In genomic region chr4:126017676-126018332, GRCm38 (mm10) we compare ENCODE assay signal across 18 mouse cellular contexts. TPM values are rescaled to one million over a fixed set of nuclear protein-coding genes. Genes with fewer than 3 reads are reported as not detected.
DNase-seq lines count a peak whose midpoint lies in the region; ATAC-seq lines count a peak whose summit lies in the region.
"Had no signal": no experiment of that assay in that cellular context is flagged by ENCODE, and none has a peak within 500 bp of the region (broad histone marks: within the 10 kb centered on the region; RNA-seq: fewer than 3 reads in every experiment).

No protein-coding gene starts in this region.

- no peak overlapping the region for H3K4me2 ChIP-seq in liver, embryonic 13.5 days
- no peak overlapping the region for H3K4me2 ChIP-seq in hindbrain, embryonic 16.5 days (ENCODE audit: low read length)
- H3K4me2 ChIP-seq: embryonic facial prominence, embryonic 12.5 days; midbrain, embryonic 15.5 days had no signal

- peak overlapping the region; percentile 13; the same call in 1 of the 2 replicates for H3K27ac ChIP-seq in liver, embryonic 13.5 days
- H3K27ac ChIP-seq in hindbrain, embryonic 16.5 days (ENCODE audit: low read depth, low read length): no peak overlapping the region
- H3K27ac ChIP-seq: embryonic facial prominence, embryonic 12.5 days; forebrain, embryonic 10.5 days; hindbrain, postnatal 0 days; midbrain, embryonic 15.5 days had no signal

- H3K4me3 ChIP-seq in liver, embryonic 13.5 days (replicated peaks): no peak overlapping the region
- no peak overlapping the region for H3K4me3 ChIP-seq in hindbrain, embryonic 16.5 days (ENCODE audit: low read length)
- H3K4me3 ChIP-seq: embryonic facial prominence, embryonic 12.5 days; forebrain, embryonic 10.5 days; midbrain, embryonic 15.5 days had no signal

- peak; percentile 37 to 74 for DNase-seq in spleen, postnatal 4 days (ENCODE audit: low spot score in 2 of 2)
- DNase-seq in spleen, adult 18-20 months: no peak
- DNase-seq in liver, embryonic 13.5 days: no peak
- peak; percentile 72 for DNase-seq in lung, postnatal 36 days
- no peak for DNase-seq in kidney, postnatal 14 days
- DNase-seq in cerebellum, postnatal 14 days: no peak
- DNase-seq: cerebellum, postnatal 36 days; heart, adult 18-20 months; heart, postnatal 10 days; kidney, adult 9 months; left cerebral cortex, postnatal 4 days; right cerebral cortex, adult 18-20 months had no signal

- H3K27me3 ChIP-seq in liver, embryonic 13.5 days: no peaks in the 10 kb centered on the region
- H3K27me3 ChIP-seq in hindbrain, embryonic 16.5 days (replicated peaks; ENCODE audit: control insufficient read depth, insufficient read depth, low read length): no peaks in the 10 kb centered on the region
- H3K27me3 ChIP-seq: embryonic facial prominence, embryonic 12.5 days; midbrain, embryonic 15.5 days had no signal

- peaks cover 8% of the 10 kb centered on the region; the same call in 1 of the 2 replicates for H3K4me1 ChIP-seq in liver, embryonic 13.5 days (replicated peaks)
- H3K4me1 ChIP-seq in hindbrain, embryonic 16.5 days (ENCODE audit: control insufficient read depth, insufficient read depth, low read depth, low read length): no peaks in the 10 kb centered on the region
- H3K4me1 ChIP-seq: embryonic facial prominence, embryonic 12.5 days; forebrain, embryonic 10.5 days; midbrain, embryonic 15.5 days had no signal

- ATAC-seq in liver, embryonic 13.5 days (ENCODE audit: low read depth): peak; percentile 45
- ATAC-seq in hindbrain, embryonic 16.5 days: no peak
- ATAC-seq: CD4-positive, CD25-positive, alpha-beta regulatory T cell, adult 4 months; hindbrain, postnatal 0 days; midbrain, embryonic 15.5 days had no signal

- H3K9ac ChIP-seq in liver, embryonic 13.5 days: no peak overlapping the region
- no peak overlapping the region for H3K9ac ChIP-seq in hindbrain, embryonic 16.5 days (ENCODE audit: low read depth, low read length)
- H3K9ac ChIP-seq: embryonic facial prominence, embryonic 12.5 days; midbrain, embryonic 15.5 days had no signal

- H3K9me3 ChIP-seq in liver, embryonic 13.5 days (replicated peaks): no peaks in the 10 kb centered on the region
- H3K9me3 ChIP-seq in hindbrain, embryonic 16.5 days (ENCODE audit: control insufficient read depth, low read length): no peaks in the 10 kb centered on the region
- H3K9me3 ChIP-seq: embryonic facial prominence, embryonic 12.5 days; forebrain, embryonic 10.5 days; midbrain, embryonic 15.5 days had no signal

- WGBS in liver, embryonic 13.5 days (ENCODE audit: insufficient replicate concordance): 50% methylated on average over 7 of the region's 7 CpGs
- WGBS in hindbrain, embryonic 16.5 days: 90% methylated on average over 7 of the region's 7 CpGs

- no peaks in the 10 kb centered on the region for H3K36me3 ChIP-seq in liver, embryonic 13.5 days
- no peaks in the 10 kb centered on the region for H3K36me3 ChIP-seq in hindbrain, embryonic 16.5 days (ENCODE audit: control insufficient read depth, insufficient read depth, low read length)
- H3K36me3 ChIP-seq: embryonic facial prominence, embryonic 12.5 days; forebrain, embryonic 10.5 days; midbrain, embryonic 15.5 days had no signal

RNA-seq across cellular contexts. Expression of gene Csf3r, which starts 6.5 kb away (rescaled TPM):
- 2.0 and 2.4 TPM in 2 replicates for polyA plus RNA-seq in liver, embryonic 13.5 days (2015; fragmentation: Nextera tagmentation; extraction: Ambion mirVana)
- 0.57 and 0.68 TPM in 2 replicates for polyA plus RNA-seq in hindbrain, embryonic 16.5 days (2015; fragmentation: Nextera tagmentation; extraction: Ambion mirVana)
- polyA plus RNA-seq: CD4-positive, CD25-positive, alpha-beta regulatory T cell, adult 4 months had no signal

RNA-seq across cellular contexts. Expression of gene Mrps15, which starts 28.9 kb away (rescaled TPM):
- 112 and 127 TPM in 2 replicates for polyA plus RNA-seq in liver, embryonic 13.5 days (2015; fragmentation: Nextera tagmentation; extraction: Ambion mirVana)
- 134 and 138 TPM in 2 replicates for polyA plus RNA-seq in hindbrain, embryonic 16.5 days (2015; fragmentation: Nextera tagmentation; extraction: Ambion mirVana)

RNA-seq across cellular contexts. Expression of gene Oscp1, which starts 40.6 kb away (rescaled TPM):
- 1.4 and 1.5 TPM in 2 replicates for polyA plus RNA-seq in liver, embryonic 13.5 days (2015; fragmentation: Nextera tagmentation; extraction: Ambion mirVana)
- 42.5 and 42.9 TPM in 2 replicates for polyA plus RNA-seq in hindbrain, embryonic 16.5 days (2015; fragmentation: Nextera tagmentation; extraction: Ambion mirVana)

Comparison
In these comparisons a context has a peak if more than half of its experiments do, and no peak if none do; other contexts are left out.
1. DNase-seq: peak in spleen, postnatal 4 days (2 of 2) and lung, postnatal 36 days (single experiment); none in spleen, adult 18-20 months (0 of 2), liver, embryonic 13.5 days (single experiment), kidney, postnatal 14 days (single experiment) and cerebellum, postnatal 14 days (0 of 2).
2. RNA of gene Oscp1, which starts 40.6 kb away (polyA plus RNA-seq): 42.5 to 42.9 TPM in hindbrain, embryonic 16.5 days; 1.4 to 1.5 TPM in liver, embryonic 13.5 days; every median in the first group is over 10 times any median in the second.